Mouse (Mus musculus) cortical plate, adult 2 months (tissue): ENCODE results near the gene Nelfb.

ENCODE experiments used
- CTCF ChIP-seq: fragments of 200-500 bp; IDR thresholded peaks from 2 replicates; pipeline ENCODE4 v1.5.1; 2011; ENCODE audit warnings: mild to moderate bottlenecking, control low read depth, low read length; ENCODE audit not compliant: insufficient read depth; ENCODE audit errors: extremely low read depth
- POLR2A ChIP-seq: fragments of 200-500 bp; IDR thresholded peaks from 2 replicates; pipeline ENCODE4 v1.6.1; 2011; ENCODE audit warnings: mild to moderate bottlenecking, low read length, control low read depth; ENCODE audit not compliant: insufficient read depth; ENCODE audit errors: extremely low read depth

- TF ChIP-seq CTCF (no peak), POLR2A (no peak)
Observed at GRCm38 (mm10) chr2:25230581-25230980, 19.3 kb upstream of the Nelfb start.
